Mouse (Mus musculus): ENCODE measurements around the gene Zcchc14. TPM values are rescaled to one million over a fixed set of nuclear protein-coding genes. Genes with fewer than 3 reads are reported as not detected.
A peak's percentile ranks its signal among the peaks of the same experiment; 100 is the strongest.

Gene Zcchc14
- total and polyA plus RNA-seq, 2 experiments from 2014 or later: 17.4 to 85.8 TPM

DNA sequence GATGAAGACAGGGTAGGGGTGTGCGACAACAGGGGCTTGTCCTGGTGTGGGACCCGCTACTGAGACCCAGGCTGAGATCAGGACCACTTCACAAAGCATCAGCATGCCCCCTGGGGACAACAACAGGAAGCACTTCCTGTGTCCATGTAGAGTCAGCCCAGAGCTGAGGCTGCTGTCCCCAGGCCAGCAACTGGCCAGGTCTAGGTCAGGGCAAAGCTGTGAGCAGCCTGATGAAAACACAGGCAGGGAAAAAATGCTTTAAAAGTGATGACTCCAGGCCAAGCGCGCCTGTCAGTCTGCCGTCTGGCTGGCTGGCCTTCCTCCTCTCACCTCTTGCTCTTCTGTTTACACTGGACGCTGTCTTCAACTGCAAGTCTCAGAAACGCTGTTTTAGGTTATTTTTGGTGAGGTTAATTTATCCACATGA lies 21.0 kb downstream of the Zcchc14 start:
- no peak overlapping the region for H3K4me3 ChIP-seq (ENCODE audit: low read depth, low read length)
- H3K9ac ChIP-seq: no peak overlapping the region
- H3K4me2 ChIP-seq (ENCODE audit: low read depth): no peak overlapping the region
- H3K36me3 ChIP-seq (ENCODE audit: insufficient read depth): peaks cover 19% of the 10 kb centered on the region
- DNase-seq: no peak
- H3K27me3 ChIP-seq (ENCODE audit: insufficient read depth, low read length): no peaks in the 10 kb centered on the region
- H3K27ac ChIP-seq (ENCODE audit: low read depth, low read length): no peak overlapping the region
- WGBS: 73% methylated on average over 7 of the region's 7 CpGs
- ATAC-seq: no peak
- no peak for TF ChIP-seq CTCF (IDR thresholded peaks at IDR 0.05; ENCODE audit: low read depth)
- H3K9me3 ChIP-seq (ENCODE audit: low read length): no peaks in the 10 kb centered on the region
- H3K4me1 ChIP-seq (ENCODE audit: insufficient read depth): peaks cover 4% of the 10 kb centered on the region; the same call in 1 of the 2 replicates

DNA sequence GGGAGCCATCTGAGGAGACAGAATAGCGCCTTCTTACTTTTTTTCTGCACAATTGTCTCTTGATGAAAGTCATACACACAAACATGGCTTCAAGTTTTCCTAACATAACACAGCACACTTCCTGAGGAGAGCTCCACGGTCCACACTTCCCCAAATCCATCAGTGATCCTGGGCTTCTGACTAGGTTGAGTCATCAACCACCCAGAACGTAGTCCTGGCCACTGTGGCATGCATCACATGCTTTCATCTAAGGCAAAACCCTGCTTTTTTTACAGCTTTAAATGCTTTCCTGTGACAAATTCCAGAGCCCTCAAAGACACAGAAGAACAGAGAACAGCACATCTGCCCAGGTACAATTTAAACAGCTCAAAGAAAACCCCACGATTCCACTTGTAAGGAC lies 24.0 kb downstream of the Zcchc14 start:
- Histone ChIP-seq H3K9me3 (ENCODE audit: low read length) (no peaks in the 10 kb centered on the region), H3K4me2 (ENCODE audit: low read depth) (no peak overlapping the region), H3K9ac (no peak overlapping the region), H3K27me3 (ENCODE audit: insufficient read depth, low read length) (no peaks in the 10 kb centered on the region), H3K27ac (ENCODE audit: low read depth, low read length) (no peak overlapping the region), H3K4me3 (ENCODE audit: low read depth, low read length) (no peak overlapping the region), H3K36me3 (ENCODE audit: insufficient read depth) (peaks cover 25% of the 10 kb centered on the region), H3K4me1 (ENCODE audit: insufficient read depth) (no peaks in the 10 kb centered on the region)
- no peak for TF ChIP-seq CTCF (IDR thresholded peaks at IDR 0.05; ENCODE audit: low read depth)
- no peak for ATAC-seq
- WGBS: 87% methylated on average over 4 of the region's 4 CpGs
- no peak for DNase-seq

DNA sequence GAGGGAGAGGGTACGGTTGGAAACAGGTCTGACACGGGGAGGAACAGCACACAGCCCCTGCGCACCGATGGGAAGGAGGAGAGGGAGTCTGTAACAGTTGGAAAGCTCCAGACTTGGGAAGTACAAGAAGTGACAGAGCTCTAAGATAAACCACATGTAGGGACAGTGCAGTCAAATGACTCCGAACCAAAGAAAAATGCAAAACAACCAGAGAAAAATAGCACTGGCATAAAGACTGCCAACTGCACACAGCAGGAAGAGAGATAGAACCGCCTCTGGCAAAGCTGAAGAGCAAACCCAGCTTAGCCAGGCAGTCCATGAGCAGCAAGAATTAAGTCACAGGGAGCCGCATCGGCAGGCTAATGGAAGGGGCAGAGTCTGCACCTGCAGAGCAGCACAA lies 29.7 kb downstream of the Zcchc14 start:
- Histone ChIP-seq H3K36me3 (ENCODE audit: insufficient read depth) (peaks cover 21% of the 10 kb centered on the region), H3K27me3 (ENCODE audit: insufficient read depth, low read length) (no peaks in the 10 kb centered on the region), H3K4me2 (ENCODE audit: low read depth) (no peak overlapping the region), H3K4me1 (ENCODE audit: insufficient read depth) (peaks cover 12% of the 10 kb centered on the region; the same call in 1 of the 2 replicates), H3K9ac (no peak overlapping the region), H3K27ac (ENCODE audit: low read depth, low read length) (0 out of 2 replicates have a peak overlapping the region, but pooled peaks have one; percentile 40), H3K4me3 (ENCODE audit: low read depth, low read length) (no peak overlapping the region), H3K9me3 (ENCODE audit: low read length) (no peaks in the 10 kb centered on the region)
- WGBS: 59% methylated on average over 8 of the region's 8 CpGs
- TF ChIP-seq CTCF (IDR thresholded peaks at IDR 0.05; ENCODE audit: low read depth): no peak
- no peak for DNase-seq
- ATAC-seq: no peak

DNA sequence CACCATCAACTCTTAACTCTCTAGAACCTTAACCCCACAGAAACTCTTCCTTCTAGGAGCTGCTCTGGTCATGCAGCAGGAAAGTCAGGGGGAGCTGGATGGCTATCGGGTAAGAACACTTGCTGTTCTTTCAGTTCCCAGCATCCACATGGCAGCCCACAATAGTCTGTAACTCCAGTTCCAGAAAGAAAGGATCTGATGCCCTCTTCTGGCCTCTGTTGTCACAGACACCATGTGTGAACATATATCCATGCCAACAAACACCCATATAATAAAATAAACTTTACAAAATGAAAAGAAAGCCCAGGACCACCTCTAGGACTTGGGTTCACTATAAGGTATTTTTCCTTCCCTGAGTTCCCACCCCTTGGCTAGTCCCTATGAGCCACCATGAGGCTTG lies 30.8 kb downstream of the Zcchc14 start:
- WGBS: 58% methylated on average over 1 of the region's 1 CpGs
- Histone ChIP-seq H3K4me1 (ENCODE audit: insufficient read depth) (peaks cover 12% of the 10 kb centered on the region; the same call in 1 of the 2 replicates), H3K9me3 (ENCODE audit: low read length) (no peaks in the 10 kb centered on the region), H3K27ac (ENCODE audit: low read depth, low read length) (no peak overlapping the region), H3K36me3 (ENCODE audit: insufficient read depth) (peaks cover 20% of the 10 kb centered on the region), H3K9ac (no peak overlapping the region), H3K4me3 (ENCODE audit: low read depth, low read length) (no peak overlapping the region), H3K27me3 (ENCODE audit: insufficient read depth, low read length) (no peaks in the 10 kb centered on the region), H3K4me2 (ENCODE audit: low read depth) (no peak overlapping the region)
- DNase-seq: no peak
- peak; percentile 32 for TF ChIP-seq CTCF (IDR thresholded peaks at IDR 0.05; ENCODE audit: low read depth)
- ATAC-seq: no peak

DNA sequence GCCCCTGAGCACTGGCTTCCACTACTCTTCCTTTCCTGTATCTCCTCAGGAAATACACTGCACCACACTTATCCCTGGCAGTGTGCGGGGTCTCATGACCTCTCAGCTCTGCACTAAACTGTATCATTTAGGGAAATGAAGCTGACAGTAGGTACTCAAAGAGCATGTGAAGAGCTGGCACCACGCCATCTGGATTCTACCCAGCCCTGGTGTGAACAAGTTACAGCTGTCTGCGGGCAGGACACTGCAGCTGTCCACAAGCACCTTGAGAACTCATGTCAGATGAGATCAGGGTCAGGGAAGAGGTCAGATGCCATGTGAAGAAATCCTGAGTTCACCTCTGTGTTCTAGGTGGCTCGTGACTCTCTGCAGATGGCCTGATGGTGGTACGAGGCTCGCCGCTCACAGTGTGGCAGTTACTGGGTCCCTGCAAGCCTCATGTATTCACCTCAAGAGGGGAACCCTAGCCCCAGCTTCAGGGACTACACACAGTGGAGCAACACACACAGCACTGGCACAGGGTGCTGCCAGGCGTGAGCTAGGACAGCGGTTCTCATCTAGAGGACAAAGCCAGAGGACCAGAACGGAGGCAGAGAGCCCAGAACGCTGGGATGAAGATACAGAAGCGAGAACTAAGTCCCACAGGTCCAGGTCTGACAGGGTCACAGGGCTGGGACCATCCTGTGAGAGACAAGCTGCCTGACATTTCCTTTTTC lies 31.7 kb downstream of the Zcchc14 start:
- DNase-seq (no peak), ATAC-seq (no peak)
- Histone ChIP-seq H3K36me3 (ENCODE audit: insufficient read depth) (peaks cover 22% of the 10 kb centered on the region), H3K27me3 (ENCODE audit: insufficient read depth, low read length) (no peaks in the 10 kb centered on the region), H3K9ac (no peak overlapping the region), H3K27ac (ENCODE audit: low read depth, low read length) (no peak overlapping the region), H3K4me2 (ENCODE audit: low read depth) (no peak overlapping the region), H3K9me3 (ENCODE audit: low read length) (no peaks in the 10 kb centered on the region), H3K4me1 (ENCODE audit: insufficient read depth) (peaks cover 12% of the 10 kb centered on the region; the same call in 1 of the 2 replicates), H3K4me3 (ENCODE audit: low read depth, low read length) (no peak overlapping the region)
- no peak for TF ChIP-seq CTCF (IDR thresholded peaks at IDR 0.05; ENCODE audit: low read depth)
- 76% methylated on average over 12 of the region's 12 CpGs for WGBS

DNA sequence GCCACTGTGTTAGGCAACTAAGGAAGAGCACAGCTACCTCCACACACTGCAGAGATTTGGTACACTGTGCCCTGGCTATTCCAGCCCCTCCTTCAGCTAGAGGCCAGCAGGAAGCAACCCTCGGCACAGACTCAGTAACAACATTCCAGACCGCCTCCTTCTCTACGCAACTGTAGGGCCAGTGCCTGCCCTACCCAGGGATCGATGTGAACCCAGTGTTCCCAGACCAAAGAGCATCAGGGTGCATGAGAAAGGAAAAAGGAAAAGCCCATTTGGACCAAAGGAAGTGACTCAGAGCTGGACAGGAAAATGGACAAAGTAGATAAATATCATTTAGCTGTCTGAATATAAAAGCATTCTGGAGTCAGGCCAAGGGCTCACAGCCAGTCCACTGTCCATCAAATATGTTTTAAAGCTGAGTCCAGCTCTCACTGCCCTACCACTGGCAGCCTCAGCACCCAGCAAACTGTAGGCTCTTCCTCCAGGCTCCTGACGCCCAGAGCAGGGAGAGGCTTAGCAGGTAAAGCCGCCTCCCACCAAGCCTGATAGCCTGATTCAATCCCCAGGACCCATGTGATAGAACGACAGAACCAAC lies 33.2 kb downstream of the Zcchc14 start:
- H3K9me3 ChIP-seq (ENCODE audit: low read length): no peaks in the 10 kb centered on the region
- no peak overlapping the region for H3K4me3 ChIP-seq (ENCODE audit: low read depth, low read length)
- H3K36me3 ChIP-seq (ENCODE audit: insufficient read depth): peaks cover 26% of the 10 kb centered on the region
- WGBS: 62% methylated on average over 7 of the region's 7 CpGs
- peak; percentile 47; the same call in 1 of the 2 replicates for ATAC-seq
- H3K27ac ChIP-seq (ENCODE audit: low read depth, low read length): no peak overlapping the region
- H3K4me1 ChIP-seq (ENCODE audit: insufficient read depth): peaks cover 12% of the 10 kb centered on the region; the same call in 1 of the 2 replicates
- no peak for TF ChIP-seq CTCF (IDR thresholded peaks at IDR 0.05; ENCODE audit: low read depth)
- H3K9ac ChIP-seq: no peak overlapping the region
- DNase-seq: no peak
- H3K27me3 ChIP-seq (ENCODE audit: insufficient read depth, low read length): no peaks in the 10 kb centered on the region
- no peak overlapping the region for H3K4me2 ChIP-seq (ENCODE audit: low read depth)

DNA sequence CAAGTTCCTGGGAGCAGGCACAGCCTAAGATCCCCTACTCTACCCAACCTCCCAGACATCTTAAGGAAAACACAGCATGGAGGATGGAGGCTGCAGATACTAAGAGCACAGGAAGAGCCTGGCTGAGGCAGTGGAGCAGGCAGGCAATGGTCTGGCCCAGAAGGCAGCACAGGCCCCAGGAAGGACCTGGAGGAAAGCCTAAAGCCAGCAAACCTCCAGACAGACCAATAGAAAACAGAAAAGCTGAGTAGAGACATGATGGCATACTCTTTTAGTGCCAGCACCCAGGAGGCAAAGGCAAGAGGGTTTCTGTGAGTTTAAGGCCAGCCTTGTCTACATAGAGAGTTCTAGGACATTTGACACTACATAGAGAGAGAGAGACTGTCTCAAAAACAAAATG lies 39.3 kb downstream of the Zcchc14 start:
- H3K9ac ChIP-seq: no peak overlapping the region
- TF ChIP-seq CTCF (IDR thresholded peaks at IDR 0.05; ENCODE audit: low read depth): no peak
- no peak overlapping the region for H3K4me2 ChIP-seq (ENCODE audit: low read depth)
- no peaks in the 10 kb centered on the region for H3K9me3 ChIP-seq (ENCODE audit: low read length)
- no peaks in the 10 kb centered on the region for H3K27me3 ChIP-seq (ENCODE audit: insufficient read depth, low read length)
- no peak for DNase-seq
- H3K27ac ChIP-seq (ENCODE audit: low read depth, low read length): no peak overlapping the region
- H3K36me3 ChIP-seq (ENCODE audit: insufficient read depth): peaks cover 43% of the 10 kb centered on the region
- no peak for ATAC-seq
- H3K4me3 ChIP-seq (ENCODE audit: low read depth, low read length): no peak overlapping the region
- no peaks in the 10 kb centered on the region for H3K4me1 ChIP-seq (ENCODE audit: insufficient read depth)
